Mouse (Mus musculus) heart, adult 18-20 months (tissue): Measurements from ENCODE around the gene Tom1l2. TPM values are rescaled to one million over a fixed set of nuclear protein-coding genes. Genes with fewer than 3 reads are reported as not detected.

Experiments
- DNase-seq, 2 experiments: peaks; one replicate each; pipeline ENCODE4 v3.0.0; 2021 to 2022; ENCODE audit warnings: mixed read lengths in 1 of 2
- total RNA-seq, 2 experiments: library from RNA; stranded (reverse); gene quantifications; 2 replicates each; pipeline ENCODE4 v1.2.3; 2021

Tom1l2 gene
- total RNA-seq, 2 experiments from 2014 or later = 107 to 116 TPM

DNA sequence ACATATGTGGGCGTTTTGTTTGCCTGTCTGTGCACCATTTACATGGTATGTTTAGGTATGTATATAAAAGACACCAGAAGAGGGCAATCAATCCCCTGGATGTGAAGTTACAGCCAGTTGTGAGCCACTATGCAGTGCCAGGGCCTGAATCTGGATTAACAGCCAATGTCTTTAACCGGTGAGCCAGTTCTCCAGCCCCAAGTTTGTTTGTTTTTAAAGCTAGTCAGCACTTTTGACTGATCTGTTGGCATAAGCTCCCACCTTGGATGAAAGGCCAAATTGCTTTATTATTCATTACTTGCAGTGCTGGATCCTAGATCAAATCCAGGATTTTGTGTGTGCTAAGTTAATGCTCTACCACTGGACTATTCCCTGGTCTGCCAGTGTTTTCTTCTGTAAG lies 1.3 kb downstream of the Tom1l2 start:
- DNase-seq = no peak

DNA sequence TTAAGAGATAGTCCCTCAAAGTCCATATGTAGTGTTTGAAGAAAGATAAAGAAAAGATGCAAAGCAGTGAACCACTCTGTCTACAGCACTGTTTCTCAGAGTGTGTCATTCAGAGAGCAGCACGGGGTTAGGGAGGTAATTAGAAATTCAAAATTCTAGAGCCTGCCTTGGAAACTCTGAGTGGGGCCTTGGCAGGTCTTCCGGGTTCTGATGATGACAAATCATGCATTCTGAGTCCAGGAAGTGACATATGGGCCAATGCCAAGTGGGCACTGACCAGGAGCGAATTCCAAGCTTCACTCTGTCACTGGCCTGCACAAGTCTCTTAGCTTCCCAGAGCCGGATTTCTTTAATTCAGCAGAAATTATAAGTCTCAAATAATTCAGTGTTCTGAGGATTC lies 6.2 kb downstream of the Tom1l2 start:
- DNase-seq = peak; percentile 48 to 53

DNA sequence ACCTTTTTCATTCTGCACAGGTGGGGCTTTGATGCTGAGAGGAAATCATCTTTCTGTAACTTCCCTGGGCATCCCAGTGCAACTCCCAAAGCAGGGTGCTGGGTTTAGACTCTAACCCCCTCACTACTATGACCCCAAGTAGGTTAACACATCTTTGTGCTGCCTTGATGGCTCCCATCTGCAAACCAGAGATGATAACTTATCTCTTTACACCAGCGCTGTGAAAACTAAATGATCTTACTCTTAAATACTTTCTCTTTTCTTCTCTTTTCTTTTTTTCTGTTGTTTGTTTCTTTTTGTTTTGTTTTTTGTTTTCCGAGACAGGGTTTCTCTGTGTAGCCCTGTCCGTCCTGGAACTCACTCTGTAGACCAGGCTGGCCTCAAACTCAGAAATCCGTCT lies 6.8 kb downstream of the Tom1l2 start:
- DNase-seq = no peak

DNA sequence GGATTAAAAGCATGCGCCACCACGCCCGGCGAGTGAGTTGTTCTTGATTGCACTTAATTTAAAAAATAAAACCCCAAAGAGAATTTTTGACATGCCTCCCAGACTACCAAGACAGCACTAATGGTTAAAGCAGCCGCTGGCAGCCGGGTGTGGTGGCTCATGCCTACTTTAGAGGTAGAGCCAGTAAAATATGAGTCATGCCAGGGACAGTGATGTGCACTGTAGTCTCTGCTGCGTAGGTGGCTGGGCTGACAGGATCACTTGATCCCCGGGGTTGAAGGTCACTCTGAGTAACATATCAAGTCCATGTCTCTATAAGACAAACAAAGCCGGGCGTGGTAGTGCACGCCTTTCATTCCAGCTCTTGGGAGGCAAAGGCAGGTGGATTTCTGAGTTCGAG lies 13.3 kb downstream of the Tom1l2 start:
- DNase-seq = no peak

GRCm38 (mm10) chr11:60338291-60338690 lies 14.4 kb downstream of the Tom1l2 start:
- DNase-seq = peak; percentile 30 to 68

- DNase-seq = no peak
Observed at GRCm38 (mm10) chr11:60335771-60336170, 16.9 kb downstream of the Tom1l2 start.

DNA sequence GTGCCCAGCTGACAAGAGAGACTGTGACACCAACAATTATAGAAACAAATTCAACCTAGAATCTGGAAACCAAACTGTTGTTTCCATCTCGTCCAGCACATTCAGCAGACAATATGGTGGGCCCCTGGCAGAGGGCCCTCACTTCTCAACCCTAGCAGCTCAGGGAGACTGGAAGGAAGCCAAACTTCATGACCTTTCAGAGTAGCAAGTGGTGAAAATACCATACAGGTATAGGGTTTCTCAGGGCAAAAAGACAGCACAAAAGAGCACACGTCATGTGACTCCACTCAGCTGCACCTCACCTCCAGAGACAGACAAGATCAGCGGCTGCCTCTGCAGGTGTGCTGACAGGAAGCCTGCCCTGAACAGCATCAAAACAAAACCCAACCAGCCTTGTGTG lies 18.6 kb downstream of the Tom1l2 start:
- DNase-seq = peak; percentile 15 to 42

DNA sequence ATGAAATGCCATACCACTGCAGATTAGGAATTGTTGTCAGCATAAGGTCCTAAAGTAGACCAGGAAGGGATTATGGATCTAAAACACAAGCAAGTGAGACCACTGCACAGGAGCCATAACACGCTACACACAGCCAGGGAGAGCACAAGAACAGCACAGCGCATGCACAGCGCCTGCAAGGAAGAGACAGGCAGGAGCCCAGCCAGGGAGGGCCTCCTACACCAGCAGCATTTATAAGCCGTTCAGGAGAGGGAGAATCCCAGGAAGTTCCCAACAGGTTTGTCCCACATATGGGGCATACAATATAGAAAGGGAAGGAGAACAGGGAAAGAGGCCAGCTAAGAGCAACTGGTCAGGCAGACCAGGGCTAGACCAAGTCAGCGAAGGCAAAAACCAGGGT lies 19.2 kb downstream of the Tom1l2 start:
- DNase-seq = no peak

DNA sequence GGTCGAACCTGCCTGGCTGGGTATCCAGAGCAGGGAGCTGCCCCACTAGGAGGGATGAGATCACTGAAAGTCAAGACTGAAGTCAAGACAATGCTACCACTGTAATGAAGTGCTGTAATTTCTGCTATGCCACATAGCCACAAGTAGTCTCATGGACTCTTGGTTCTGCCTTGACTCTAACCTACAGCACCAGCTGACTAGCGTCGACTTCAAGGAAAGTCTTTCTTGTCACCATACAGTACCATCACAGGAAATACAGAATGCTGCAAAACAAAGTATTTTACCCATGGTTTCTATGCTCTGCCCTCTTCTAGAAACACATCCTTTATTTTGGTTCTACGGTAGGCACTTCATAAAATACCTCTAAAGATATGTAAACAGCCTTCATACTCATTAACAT lies 22.2 kb downstream of the Tom1l2 start:
- DNase-seq = no peak

DNA sequence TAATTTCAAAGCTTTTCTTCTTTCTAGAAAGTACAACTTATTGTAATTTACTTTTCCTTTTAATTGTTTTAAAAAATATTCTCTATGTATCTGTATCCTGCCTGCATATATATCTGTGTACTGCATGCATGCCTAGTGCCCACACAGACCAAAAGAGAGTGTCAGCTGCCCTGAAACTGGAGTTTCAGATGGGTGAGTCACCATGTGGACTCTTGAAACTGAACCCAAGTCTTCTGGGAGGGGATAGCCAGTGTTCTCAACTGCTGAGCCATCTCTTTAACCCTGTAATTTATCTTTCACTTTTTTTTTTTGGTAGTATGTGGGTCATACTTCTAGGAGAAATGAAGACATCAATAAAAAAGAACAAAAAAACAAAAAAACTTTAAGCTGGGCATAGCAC lies 29.0 kb downstream of the Tom1l2 start:
- DNase-seq = no peak

DNA sequence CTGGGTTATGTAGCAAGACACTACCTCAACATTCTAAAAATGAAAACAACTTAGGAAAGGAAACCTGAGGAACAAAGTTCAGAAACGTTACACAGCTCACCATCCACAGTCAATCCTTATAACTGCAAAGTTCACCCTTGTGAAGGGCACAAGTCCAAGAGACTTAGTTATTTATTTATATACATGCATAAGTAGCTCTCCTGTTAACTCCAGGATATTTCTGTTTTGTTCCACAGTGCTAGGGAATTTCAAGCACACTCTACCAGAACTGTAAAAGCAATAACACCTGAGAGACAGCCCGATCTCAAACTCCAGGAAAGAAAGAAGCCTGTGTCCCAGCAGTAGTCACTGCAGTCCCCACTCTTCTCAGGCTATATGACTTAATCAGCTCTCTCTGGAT lies 31.3 kb downstream of the Tom1l2 start:
- DNase-seq = no peak

- no peak for DNase-seq
Observed at GRCm38 (mm10) chr11:60320426-60321037, 32.2 kb downstream of the Tom1l2 start.

DNA sequence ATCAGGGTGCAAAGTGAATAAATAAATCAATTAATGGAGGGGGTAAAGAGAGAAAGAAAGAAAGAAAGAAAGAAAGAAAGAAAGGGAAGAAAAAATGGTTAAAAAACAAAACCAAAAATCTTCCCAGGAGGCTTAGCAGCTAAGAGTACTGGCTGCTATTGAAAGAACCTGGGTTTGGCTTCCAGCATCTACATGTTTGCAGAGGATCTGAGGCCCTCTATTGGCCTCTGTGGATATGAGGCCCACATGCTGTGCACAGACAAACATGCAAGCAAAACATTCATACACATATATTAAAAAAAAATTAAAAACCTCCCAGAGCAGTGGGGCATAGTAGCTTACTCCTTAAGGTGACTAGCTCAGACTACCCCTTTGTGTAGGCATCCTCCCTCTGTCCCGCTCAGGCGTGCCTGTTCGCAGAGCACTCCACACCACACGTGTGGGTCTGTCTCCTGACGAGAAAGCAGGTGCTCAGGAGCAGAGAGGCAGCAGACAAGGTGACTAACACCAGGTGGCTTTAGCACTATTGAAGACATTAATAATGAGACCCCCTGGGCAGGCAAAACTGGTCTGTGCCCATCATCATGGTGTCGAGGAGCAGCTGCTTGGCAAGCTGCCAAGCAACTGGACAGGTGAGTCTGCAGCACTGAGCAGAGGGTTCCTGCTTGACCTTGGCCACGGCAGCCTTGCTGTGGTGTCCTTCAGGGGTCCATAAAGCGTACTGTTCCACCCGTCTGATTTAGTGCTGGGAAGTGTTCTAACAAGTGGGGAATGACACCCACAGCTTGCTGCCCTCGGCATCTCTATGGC lies 33.2 kb downstream of the Tom1l2 start:
- DNase-seq = no peak

GRCm38 (mm10) chr11:60318716-60319115 lies 34.0 kb downstream of the Tom1l2 start:
- DNase-seq = peak in 1 of 2 experiments; percentile 35

DNA sequence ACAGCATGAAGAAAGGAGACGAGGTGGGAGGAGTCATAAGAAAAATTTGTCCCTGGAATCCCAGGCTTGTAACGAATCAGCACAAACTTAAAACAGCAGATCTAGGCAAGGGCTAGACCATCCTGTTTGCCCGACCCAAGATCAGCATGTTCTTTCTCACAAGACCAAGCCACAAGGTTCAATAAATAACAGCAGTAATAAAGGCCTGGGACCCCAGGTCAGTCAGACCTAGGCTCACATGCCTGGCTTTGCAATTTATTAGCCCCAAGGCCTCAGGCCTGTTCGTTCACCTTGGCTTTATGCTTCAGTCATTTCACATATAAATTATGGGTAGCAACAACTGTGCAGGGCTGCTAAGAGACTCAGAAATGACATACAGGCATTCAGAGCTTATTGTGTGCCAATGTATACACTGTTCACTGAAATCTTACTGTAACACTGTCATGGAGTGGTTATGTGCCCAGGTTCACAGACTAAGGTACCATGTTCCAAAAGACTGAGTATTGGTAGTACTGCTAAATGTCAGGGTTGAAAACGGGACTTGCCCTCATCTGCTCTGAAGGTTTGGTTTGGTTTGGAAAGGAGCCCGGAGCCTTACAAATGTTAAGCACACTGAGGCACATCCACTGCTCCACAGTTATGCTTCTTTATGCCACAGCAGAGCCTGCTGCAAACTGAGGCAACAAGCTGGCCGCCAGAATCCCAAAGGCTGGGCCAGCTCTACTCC lies 35.2 kb downstream of the Tom1l2 start:
- no peak for DNase-seq

DNA sequence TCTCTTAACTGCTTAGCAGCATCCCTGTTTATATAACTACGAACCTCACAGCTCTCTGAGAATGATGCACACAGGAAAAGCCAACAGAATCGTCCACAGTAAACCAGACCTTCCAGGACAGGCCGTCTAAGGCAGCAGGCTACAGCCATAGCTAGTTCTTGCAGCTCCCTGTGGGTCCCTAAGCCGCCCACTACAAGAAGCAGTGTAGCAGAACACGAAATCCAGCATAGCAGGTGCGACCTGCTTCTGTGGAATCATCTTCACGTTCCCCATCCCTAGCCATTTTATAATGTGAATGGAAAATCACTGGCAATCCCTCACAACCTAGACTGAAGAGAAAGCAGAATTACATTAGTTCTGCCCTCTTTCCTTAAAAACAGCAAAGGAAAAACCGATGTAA lies 35.8 kb downstream of the Tom1l2 start:
- DNase-seq = no peak

DNA sequence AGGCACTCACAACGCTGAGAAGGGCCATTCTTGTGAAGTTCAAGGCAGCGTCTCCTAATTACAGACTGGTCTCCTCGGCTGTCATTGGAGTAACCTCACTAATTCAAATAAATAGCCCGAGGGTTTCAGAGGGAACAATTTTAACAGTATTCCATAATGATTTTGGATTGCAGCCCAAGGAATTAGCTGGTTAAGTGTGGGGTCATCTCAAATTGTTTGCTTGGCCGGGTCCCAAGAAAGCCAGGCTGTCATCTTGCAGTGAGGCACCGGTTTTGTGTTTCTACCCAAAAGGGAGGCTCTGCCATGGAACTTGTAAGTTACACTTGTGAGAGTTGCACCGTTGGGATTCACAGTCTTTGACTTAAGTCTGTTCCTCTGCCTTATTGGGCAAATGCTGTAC lies 36.5 kb downstream of the Tom1l2 start:
- DNase-seq = no peak

GRCm38 (mm10) chr11:60311025-60311854 lies 41.5 kb downstream of the Tom1l2 start:
- DNase-seq = peak; percentile 68 to 84

GRCm38 (mm10) chr11:60309875-60310274 lies 42.8 kb downstream of the Tom1l2 start:
- no peak for DNase-seq

GRCm38 (mm10) chr11:60308506-60309116 lies 44.1 kb downstream of the Tom1l2 start:
- no peak for DNase-seq

DNA sequence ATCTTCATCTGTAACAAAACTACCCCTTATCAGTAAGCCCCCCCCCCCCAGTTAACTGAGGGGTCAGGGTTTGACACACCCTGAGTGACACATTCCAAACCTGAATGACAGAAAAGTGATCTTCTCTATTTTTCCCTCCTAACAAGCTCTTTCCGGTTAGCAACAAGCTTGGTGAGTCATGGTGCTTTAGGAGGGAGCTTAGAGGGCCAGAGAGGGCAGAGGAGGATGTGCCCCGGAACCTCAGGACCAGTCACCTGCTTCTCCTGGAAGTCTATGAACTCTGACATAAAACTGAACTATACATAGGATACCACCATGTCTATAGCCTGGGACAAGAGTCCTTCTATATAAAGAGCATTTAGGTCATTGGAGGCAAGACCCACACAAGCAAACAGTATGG lies 44.6 kb downstream of the Tom1l2 start:
- DNase-seq = no peak

DNA sequence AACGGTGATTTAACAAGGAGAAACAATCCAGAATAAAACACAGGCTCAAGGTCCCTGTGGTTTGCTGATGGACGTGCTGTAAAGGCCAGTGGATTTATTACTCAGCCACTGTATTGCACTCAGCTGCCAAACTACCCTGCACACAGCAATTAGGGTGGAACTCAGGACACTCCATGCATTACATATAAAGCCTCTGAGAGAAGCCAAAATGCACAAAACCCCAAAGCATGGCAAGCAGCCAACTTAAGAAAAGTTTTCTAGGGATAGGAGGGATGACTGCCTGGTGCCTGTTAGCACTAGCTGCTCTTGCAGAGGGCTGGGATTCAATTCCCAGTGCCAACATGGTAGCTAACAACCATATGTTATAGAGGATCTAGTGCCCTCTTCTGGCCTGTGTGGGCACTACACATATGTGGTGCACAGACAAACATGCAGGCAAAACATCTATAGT lies 45.3 kb downstream of the Tom1l2 start:
- peak in 1 of 2 experiments; percentile 42 for DNase-seq
